Mouse (Mus musculus): ENCODE results near the gene Kcnmb4. TPM values are rescaled to one million over a fixed set of nuclear protein-coding genes. Genes with fewer than 3 reads are reported as not detected.

Kcnmb4 gene
- total RNA-seq, 2 experiments from 2014 or later = 8.0 to 8.7 TPM

DNA sequence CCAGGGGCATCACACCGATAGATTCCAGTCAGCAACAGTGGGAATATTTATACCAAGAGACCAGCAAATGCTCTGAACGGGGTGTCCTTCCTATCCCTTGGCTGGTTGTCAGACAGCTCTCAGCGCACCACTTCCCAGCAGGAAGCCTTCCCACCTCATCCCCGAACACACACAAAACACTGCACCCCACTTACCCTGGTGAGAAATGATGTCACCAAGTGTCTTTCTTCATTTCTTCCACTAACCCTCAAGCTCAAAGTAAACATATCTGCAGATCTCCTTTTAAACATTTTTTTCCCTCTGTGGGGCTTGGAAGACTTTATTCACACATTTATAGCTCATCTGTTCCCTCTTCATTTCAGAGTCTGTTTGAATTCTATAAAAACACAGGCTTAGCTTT lies 70.0 kb downstream of the Kcnmb4 start:
- DNase-seq (ENCODE audit: low spot score in 2 of 2) = no peak

DNA sequence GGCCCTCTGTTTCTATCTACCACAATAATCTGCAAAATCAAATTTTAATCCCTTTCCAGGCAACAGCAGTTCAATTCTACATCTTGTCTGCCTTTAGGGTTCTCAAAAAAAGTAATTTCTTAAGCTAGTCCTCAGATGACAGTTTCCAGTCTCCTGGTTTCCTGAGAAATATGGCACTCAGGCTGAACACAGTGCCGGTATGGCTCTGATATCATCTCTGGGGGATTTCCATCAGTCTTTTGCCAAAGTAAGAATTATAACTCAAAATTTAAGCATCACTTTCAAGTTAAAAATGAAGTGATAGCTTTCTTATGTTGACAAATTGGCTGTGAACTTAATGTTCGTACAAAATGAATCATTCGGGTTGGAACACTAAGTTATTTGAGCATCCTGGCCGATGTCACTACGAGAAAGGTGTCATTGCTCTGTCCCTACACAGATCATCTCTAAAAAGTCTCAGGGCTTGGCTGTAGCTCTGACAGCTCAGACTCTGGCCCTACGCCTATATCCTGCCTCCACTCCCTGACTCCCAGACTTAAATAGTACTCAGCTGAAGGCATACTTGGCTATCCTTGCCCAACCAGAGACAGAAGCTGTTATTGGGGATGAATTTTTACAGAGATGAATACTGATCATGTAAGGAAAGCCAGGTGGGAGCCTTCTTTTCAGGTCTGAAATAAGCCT lies 70.8 kb downstream of the Kcnmb4 start:
- DNase-seq (ENCODE audit: low spot score in 2 of 2) = no peak

DNA sequence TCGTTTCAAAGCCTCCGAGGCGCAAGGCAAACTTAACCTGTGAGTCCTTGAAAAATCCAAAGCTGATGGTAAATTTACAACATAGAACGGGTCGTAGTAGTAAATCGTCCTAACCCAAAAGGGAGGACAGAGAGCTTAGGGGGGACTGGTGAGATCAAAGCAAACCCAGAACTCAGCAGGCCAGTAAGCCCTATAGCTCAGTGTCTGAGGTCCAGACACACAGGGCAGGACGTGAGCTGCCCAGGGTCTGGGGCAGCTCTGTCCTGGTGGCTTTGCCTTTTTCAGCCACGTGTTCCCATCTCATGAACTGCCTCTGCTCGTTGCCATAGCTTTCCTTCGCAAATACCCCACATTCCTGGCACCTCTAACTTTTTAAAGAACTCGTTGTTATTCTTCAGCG lies 75.7 kb downstream of the Kcnmb4 start:
- no peak for DNase-seq (ENCODE audit: low spot score in 2 of 2)

DNA sequence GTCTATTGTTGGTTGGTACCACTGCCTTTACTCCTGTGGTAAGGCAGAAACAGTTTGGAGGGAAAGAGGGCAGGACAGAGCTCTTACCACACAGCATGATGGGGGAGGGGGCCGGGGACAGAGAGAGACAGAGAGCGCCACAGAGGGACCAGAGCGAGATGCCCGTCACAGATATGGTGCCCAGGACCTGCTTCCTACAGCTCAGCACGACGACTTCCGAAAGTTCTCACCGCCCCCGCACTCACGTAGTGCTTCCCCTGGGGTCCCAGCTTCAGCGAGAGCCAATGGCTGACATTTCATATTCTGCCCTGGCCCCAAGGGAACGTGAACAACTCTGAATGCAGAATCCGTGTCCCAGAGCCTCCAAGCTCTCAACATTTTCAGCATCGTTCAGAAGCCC lies 76.1 kb downstream of the Kcnmb4 start:
- no peak for DNase-seq (ENCODE audit: low spot score in 2 of 2)

DNA sequence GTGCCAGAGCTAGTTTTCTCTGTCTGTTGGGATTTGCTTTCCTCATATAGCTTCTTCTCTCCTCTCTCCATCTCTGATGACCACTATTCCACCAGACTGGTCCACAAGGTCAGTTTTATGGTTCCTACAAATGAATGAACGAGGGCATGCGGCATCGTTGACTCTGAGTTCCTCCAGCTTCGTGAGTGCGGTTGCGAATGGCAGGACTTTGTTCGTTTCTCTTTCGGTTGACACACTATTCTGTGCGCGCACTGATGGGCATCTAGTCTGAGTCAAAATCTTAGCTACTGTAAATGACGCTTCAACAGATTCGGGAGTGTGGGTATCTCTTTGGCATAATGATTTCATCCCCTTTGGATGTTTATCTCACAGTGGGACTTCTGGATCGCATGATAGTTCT lies 76.7 kb downstream of the Kcnmb4 start:
- DNase-seq (ENCODE audit: low spot score in 2 of 2) = no peak

DNA sequence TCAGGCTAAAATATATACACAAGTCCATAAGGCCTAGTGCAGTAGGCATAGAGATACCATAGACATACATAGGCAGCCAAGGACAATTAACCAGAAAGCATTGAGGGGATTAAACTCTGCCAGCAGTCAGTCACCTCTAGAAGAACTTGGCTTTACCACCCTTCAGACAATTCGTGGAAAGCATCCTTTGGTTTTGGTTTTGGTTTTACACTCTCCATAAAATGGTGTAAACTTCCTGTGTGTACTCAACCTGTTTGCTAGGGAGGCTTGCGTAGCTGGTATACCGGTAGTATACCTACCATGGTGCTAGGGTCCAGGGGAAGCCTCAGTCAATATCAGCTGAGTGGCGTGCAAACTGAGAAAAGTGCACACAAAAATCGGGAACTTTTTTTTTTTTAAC lies 77.4 kb downstream of the Kcnmb4 start:
- DNase-seq (ENCODE audit: low spot score in 2 of 2) = no peak

DNA sequence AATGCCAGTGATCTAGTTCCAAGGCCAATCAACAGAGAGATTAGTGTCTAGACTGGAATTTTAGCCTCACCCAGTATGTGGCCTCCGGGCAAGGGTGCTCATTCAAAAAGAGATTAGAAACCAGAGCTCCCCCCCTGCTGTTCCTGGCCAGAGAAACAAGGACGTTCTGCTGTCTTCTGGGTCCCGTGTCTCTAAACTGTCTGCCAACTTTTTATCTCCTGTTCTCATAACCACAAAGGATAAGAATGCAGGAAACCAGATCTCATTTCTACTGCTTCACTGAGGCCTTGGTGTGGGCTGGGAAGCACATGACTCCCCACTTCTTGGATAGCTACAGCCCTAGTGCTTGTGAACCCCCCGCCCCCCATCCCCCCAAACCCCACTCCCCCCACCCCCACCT lies 79.1 kb downstream of the Kcnmb4 start:
- DNase-seq (ENCODE audit: low spot score in 2 of 2) = no peak

DNA sequence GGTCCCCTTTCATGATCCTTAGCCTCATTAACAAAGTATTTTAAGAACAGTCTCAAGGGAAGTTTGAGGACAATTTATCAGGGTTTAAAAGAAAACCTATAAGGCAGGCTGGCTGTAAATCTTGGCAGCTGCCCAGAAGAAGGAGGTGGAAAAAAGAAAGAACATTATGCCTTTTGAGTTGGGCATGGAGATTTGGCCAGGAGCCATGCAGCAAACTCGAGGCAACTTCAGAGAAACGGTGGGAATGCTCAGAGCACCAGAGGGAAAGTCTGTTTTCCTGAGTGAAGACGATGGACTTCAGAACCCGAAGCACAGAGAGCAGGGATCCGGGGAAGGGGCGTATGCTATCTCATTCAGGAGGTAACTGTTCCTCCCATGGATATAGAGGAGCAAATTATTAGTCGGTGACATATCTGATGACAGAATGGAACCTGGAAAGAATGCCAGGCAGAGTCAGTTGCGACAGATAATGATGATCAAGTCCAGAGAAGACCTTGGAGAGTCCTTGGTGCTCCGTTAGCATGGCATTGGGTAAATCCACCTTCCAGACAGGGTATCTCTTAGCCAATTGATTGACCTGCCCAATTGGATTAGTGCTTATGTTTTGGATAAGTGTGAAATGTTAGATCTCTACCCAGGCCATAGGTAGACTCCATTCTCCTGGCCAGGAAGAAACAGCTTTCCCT lies 79.7 kb downstream of the Kcnmb4 start:
- DNase-seq (ENCODE audit: low spot score in 2 of 2) = no peak

DNA sequence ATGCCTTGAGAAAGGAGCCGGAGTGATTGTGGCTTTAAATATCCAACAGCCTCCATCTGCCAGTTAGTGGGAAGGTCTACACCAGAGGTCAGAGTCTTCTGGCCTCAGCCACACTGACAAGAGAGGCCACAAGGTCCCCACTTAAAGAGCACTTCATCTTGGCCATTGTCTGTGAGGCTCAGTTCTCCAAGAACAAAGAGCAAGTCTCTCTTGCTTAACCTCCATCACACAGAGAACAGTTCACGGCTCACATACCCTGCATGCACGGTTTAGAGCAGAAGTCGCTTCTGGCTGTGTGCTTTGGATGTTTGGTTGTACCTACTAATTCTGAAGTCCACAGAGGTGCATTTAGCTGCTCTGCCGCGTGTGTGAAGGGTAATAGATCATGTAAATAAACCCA lies 84.8 kb downstream of the Kcnmb4 start:
- DNase-seq (ENCODE audit: low spot score in 2 of 2) = no peak

DNA sequence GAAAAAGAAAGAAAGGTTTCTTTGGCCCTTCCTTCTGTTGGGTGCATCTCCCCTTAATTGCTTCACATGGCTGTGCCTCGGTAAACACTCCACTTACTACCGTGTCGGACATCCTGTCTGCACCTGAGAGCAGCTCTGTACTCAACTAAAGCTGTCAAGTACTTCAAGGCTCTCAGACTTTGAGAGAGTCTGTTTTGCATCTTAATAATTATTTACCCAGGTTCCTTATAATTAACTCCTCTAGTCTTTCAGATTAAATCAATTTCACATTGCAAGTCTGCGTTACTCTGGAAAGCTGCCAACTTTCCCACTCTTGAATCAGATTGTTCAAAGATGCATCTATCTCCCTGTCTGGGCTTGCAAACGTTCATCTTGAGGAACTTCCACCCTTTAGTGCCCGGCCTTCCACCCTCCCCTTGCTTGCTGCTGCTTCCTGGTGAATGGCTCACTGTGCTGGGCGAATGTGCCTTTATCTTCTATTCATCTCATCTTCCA lies 87.2 kb downstream of the Kcnmb4 start:
- DNase-seq (ENCODE audit: low spot score in 2 of 2) = no peak

DNA sequence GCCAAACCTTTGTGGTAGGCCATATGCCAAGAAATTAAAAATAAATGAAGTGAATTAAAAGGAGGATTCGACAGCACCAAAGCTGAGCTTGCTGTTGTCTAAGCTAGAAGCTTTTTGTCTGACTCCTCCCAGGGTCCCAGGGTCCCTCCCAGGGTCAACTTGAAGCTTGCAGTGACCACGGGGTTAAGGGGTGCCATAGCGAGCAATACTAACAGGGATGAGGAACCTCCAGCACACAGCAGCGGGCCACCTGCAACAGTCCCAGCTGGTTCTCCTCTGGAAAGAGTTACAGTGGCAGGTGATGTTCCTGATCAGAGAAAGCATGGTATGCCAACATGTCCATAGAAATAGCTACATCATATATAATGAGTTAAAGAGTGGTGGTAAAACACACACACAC lies 89.3 kb downstream of the Kcnmb4 start:
- no peak for DNase-seq (ENCODE audit: low spot score in 2 of 2)

DNA sequence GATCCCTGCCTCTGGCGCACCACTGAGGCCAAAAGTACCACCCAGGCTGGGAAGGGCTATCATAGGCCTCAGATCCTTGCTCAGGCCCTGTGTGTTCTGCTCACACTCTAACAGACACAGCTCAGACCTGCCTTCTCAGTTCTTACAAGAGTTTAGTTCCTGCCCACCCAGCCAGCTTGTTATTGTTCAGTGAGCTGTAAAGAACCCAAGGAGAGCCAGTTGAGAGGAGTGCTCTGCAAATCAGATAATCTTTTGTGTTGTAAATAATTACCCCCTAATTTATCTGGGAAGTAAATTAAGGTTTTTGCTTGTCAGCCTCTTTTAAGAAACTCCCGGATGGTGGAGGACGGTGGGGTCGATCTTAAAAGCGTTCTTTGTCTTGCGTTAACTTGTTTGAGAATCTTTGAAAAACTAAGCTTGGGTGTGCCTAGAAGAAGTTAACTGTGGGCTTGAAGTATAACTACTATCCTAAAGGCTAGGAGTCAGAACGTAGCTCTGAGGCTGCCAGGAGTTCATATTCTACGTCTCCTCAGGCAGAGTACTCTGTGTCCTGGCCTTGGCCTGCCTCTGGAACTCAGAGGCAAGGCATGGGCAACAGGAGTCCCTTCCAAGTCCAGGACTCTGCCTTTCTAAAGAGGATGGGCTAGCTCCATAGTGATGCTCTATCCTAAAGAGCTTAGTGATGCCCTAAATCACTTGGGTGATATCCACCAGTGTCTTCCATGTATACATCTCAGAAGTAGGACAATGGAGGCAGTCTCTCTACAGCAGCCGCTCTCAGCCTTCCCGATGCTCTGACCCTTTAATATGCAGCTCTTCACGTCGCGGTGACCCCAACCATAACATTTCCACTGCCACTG lies 90.6 kb downstream of the Kcnmb4 start:
- no peak for DNase-seq (ENCODE audit: low spot score in 2 of 2)

DNA sequence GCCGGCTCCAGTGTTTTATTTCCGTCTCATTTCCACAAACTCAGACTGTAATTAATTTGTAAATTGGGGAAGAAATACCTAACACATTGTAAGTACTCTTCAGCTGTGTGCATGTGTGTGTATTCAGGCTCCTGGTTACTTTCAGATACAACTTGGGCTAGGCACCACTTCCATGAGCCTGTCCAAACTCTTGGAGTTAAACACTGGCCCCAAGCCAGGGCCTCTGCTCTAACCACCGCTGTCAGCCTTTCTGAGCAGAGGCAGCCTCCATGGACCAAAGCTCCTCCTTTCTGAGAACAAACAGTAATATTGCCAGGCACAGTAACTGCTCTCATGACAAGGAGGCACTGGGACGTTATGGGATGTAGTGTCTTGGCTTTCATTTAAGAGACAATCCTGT lies 96.8 kb downstream of the Kcnmb4 start:
- DNase-seq (ENCODE audit: low spot score in 2 of 2) = no peak

DNA sequence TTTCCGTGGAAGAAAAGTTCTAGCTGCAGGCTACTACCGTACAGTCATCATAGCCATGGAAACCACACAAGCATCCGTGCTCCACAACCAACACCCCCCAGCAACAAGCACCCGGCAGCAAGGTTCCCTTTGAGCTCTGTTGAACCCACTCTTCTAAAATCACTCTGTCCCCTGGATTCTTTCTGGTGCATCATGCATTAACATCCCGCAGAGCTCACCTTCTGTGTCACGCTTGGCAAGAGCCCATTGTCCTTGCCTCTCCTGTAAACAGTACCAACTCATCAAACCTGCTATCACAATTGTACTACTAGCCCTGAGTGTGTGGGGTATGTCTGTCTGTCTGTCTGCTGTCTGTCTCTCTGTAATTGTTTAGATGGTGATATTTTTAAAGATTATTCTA lies 99.6 kb downstream of the Kcnmb4 start:
- DNase-seq (ENCODE audit: low spot score in 2 of 2) = no peak

DNA sequence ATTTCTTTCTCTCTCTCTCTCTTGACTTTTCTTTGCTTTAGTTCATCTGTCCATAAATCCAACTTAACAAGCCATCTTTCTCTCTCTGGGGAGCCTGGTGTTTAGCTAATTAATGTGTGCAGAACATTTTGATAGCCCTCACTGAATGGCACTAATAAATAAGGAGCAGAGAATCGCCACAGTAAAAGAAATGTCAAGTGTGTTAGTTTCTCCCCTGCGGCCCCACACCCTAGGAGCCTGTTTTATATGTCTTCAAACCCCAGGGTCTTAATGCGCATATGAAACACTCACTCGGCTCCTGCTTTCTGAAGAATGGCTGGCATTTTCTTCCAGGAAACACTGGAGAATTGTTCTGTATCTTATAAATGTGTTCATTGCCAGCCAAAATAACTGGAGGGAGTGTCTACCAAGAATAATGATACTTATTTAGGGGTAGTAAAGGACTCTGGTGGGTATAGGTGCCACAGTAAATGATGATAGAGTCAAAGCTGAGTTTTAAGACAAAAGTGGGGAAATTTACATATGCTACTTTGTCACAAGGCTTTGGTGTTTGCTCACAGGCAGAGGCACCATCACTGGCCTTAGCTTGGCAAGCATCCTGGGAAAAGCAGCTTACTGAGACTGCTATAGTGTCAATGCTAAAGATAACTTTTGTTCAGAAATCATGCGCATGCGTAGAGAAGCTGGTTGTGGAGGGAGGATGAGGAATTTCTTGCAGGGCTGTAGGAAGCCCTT lies 102.5 kb downstream of the Kcnmb4 start:
- no peak for DNase-seq (ENCODE audit: low spot score in 2 of 2)

Other genes starting within 250 kb of the Kcnmb4 start
- gene Ptprb, start 198.4 kb downstream of the Kcnmb4 start, total RNA-seq (2021) = 10 to 100 TPM; 35.0 to 35.5 TPM
- 10 to 100 TPM; 91.6 to 98.7 TPM for gene Cnot2, start 107.6 kb upstream of the Kcnmb4 start, total RNA-seq (2021)

All from adrenal gland, postnatal 4 days (tissue).